ENCODE assay signal across 22 mouse cellular contexts in genomic region chr9:122639239-122639638, GRCm38 (mm10).
DNase-seq lines count a peak whose midpoint lies in the region; ATAC-seq and TF ChIP-seq lines count a peak whose summit lies in the region.
"Had no signal": no experiment of that assay in that cellular context is flagged by ENCODE, and none has a peak within 500 bp of the region (broad histone marks: within the 10 kb centered on the region; RNA-seq: fewer than 3 reads in every experiment).

No protein-coding gene starts in this region.

- H3K4me3 ChIP-seq in lung, postnatal 0 days (ENCODE audit: low read depth, low read length) = no peak overlapping the region
- H3K4me3 ChIP-seq: embryonic facial prominence, embryonic 10.5 days; embryonic facial prominence, embryonic 12.5 days; forebrain, embryonic 13.5 days; forebrain, embryonic 15.5 days had no signal

- peak; percentile 65 for DNase-seq in lung, postnatal 0 days (ENCODE audit: low spot score)
- DNase-seq in lung, postnatal 14 days = no peak
- peak; percentile 45 for DNase-seq in lung, postnatal 25 days (ENCODE audit: low spot score)
- no peak for DNase-seq in lung, postnatal 4 days
- DNase-seq in spleen, postnatal 4 days (ENCODE audit: low spot score in 2 of 2) = no peak
- DNase-seq: adrenal gland, adult 8-10 months; adrenal gland, postnatal 14 days; adrenal gland, postnatal 36 days; B cell, adult 2 months; cerebellum, adult 11-12 months; cerebellum, adult 2 months; cerebellum, adult 9-10 months; cerebellum, postnatal 10 days; cerebellum, postnatal 25 days had no signal

- no peaks in the 10 kb centered on the region for H3K9me3 ChIP-seq in lung, postnatal 0 days (ENCODE audit: low read length)
- H3K9me3 ChIP-seq: embryonic facial prominence, embryonic 10.5 days; embryonic facial prominence, embryonic 12.5 days; forebrain, embryonic 13.5 days; forebrain, embryonic 15.5 days; G1E had no signal

- H3K4me1 ChIP-seq in lung, postnatal 0 days (ENCODE audit: insufficient read depth, low read depth, low read length) = no peaks in the 10 kb centered on the region
- H3K4me1 ChIP-seq: embryonic facial prominence, embryonic 10.5 days; embryonic facial prominence, embryonic 12.5 days had no signal

- TF ChIP-seq EP300 in lung, postnatal 0 days (IDR thresholded peaks at IDR 0.05) = no peak

- H3K4me2 ChIP-seq in lung, postnatal 0 days (replicated peaks; ENCODE audit: low read depth, low read length) = no peak overlapping the region
- H3K4me2 ChIP-seq: embryonic facial prominence, embryonic 12.5 days; forebrain, embryonic 13.5 days; forebrain, embryonic 15.5 days had no signal

- H3K27me3 ChIP-seq in lung, postnatal 0 days (replicated peaks; ENCODE audit: insufficient read depth, low read length) = no peaks in the 10 kb centered on the region
- H3K27me3 ChIP-seq: embryonic facial prominence, embryonic 12.5 days; Patski had no signal

- WGBS in lung, postnatal 0 days = 50% methylated on average over 4 of the region's 4 CpGs

- H3K36me3 ChIP-seq in lung, postnatal 0 days (ENCODE audit: insufficient read depth, low read length) = no peaks in the 10 kb centered on the region
- H3K36me3 ChIP-seq: embryonic facial prominence, embryonic 10.5 days; embryonic facial prominence, embryonic 12.5 days; forebrain, embryonic 15.5 days; G1E had no signal

- TF ChIP-seq CTCF in lung, postnatal 0 days (IDR thresholded peaks at IDR 0.05) = no peak

- ATAC-seq in lung, postnatal 0 days = peak; percentile 71
- ATAC-seq: activated CD4-positive, CD25-positive, alpha-beta regulatory T cell, adult 4 months; CD4-positive, CD25-positive, alpha-beta regulatory T cell, adult 4 months; forebrain, embryonic 13.5 days; forebrain, embryonic 15.5 days; Patski had no signal

- no peak overlapping the region for H3K9ac ChIP-seq in lung, postnatal 0 days (replicated peaks; ENCODE audit: low read depth)
- H3K9ac ChIP-seq: embryonic facial prominence, embryonic 12.5 days; forebrain, embryonic 13.5 days; forebrain, embryonic 15.5 days had no signal

- H3K27ac ChIP-seq in lung, postnatal 0 days (ENCODE audit: low read length) = no peak overlapping the region
- H3K27ac ChIP-seq: embryonic facial prominence, embryonic 10.5 days; embryonic facial prominence, embryonic 12.5 days; forebrain, embryonic 13.5 days; forebrain, embryonic 15.5 days had no signal

Comparison
In these comparisons a context has a peak if more than half of its experiments do, and no peak if none do; other contexts are left out.
1. DNase-seq: peak in lung, postnatal 0 days (single experiment) and lung, postnatal 25 days (single experiment); none in lung, postnatal 14 days (single experiment), lung, postnatal 4 days (0 of 2) and spleen, postnatal 4 days (0 of 2).